Mouse (Mus musculus): ENCODE measurements around the gene Myo1e. TPM values are rescaled to one million over a fixed set of nuclear protein-coding genes. Genes with fewer than 3 reads are reported as not detected.

The Myo1e gene
- total and polyA plus RNA-seq, 3 experiments: 3.9 to 11.3 (median 8.5) TPM

- no peak overlapping the region for H3K4me3 ChIP-seq
- H3K9ac ChIP-seq (ENCODE audit: low read depth, low read length): no peak overlapping the region
- H3K36me3 ChIP-seq (ENCODE audit: control insufficient read depth, insufficient read depth, low read length): peaks cover 6% of the 10 kb centered on the region
- no peaks in the 10 kb centered on the region for H3K79me2 ChIP-seq (replicated peaks; ENCODE audit: control insufficient read depth, insufficient read depth, low read length)
- peak in 1 of 2 experiments; percentile 43 for DNase-seq
- peaks cover 4% of the 10 kb centered on the region; the same call in 1 of the 2 replicates for H3K4me1 ChIP-seq (ENCODE audit: control insufficient read depth, insufficient read depth, low read length)
- TF ChIP-seq EP300 (IDR thresholded peaks at IDR 0.05; ENCODE audit: insufficient read depth, low read depth, low read length) (0 out of 2 replicates have a peak, but pooled peaks have one; percentile 22), POLR2A (IDR thresholded peaks at IDR 0.05; ENCODE audit: insufficient read depth, low read depth, low read length) (no peak)
- H3K27me3 ChIP-seq (ENCODE audit: control insufficient read depth, insufficient read depth, low read length): no peaks in the 10 kb centered on the region
- intact Hi-C loops (cut with DNase I): no loop called here
- no peak overlapping the region for H3K27ac ChIP-seq
- WGBS: 55% methylated on average over 8 of the region's 8 CpGs
Observed at GRCm38 (mm10) chr9:70325880-70326595, 118.9 kb downstream of the Myo1e start.

- WGBS: 69% methylated on average over 5 of the region's 5 CpGs
- no peaks in the 10 kb centered on the region for H3K79me2 ChIP-seq (replicated peaks; ENCODE audit: control insufficient read depth, insufficient read depth, low read length)
- no peak for DNase-seq
- intact Hi-C loops (cut with DNase I): no loop called here
- no peaks in the 10 kb centered on the region for H3K27me3 ChIP-seq (ENCODE audit: control insufficient read depth, insufficient read depth, low read length)
- H3K4me1 ChIP-seq (ENCODE audit: control insufficient read depth, insufficient read depth, low read length): peaks cover 4% of the 10 kb centered on the region; the same call in 1 of the 2 replicates
- TF ChIP-seq CTCF (IDR thresholded peaks at IDR 0.05) (no peak), EP300 (IDR thresholded peaks at IDR 0.05; ENCODE audit: insufficient read depth, low read depth, low read length) (no peak), POLR2A (IDR thresholded peaks at IDR 0.05; ENCODE audit: insufficient read depth, low read depth, low read length) (no peak)
- no peak overlapping the region for H3K4me3 ChIP-seq
- H3K36me3 ChIP-seq (ENCODE audit: control insufficient read depth, insufficient read depth, low read length): peaks cover 6% of the 10 kb centered on the region
- H3K27ac ChIP-seq: no peak overlapping the region
- H3K9ac ChIP-seq (ENCODE audit: low read depth, low read length): no peak overlapping the region
Observed at GRCm38 (mm10) chr9:70328193-70328841, 121.2 kb downstream of the Myo1e start.

GRCm38 (mm10) chr9:70331727-70332335 lies 124.7 kb downstream of the Myo1e start:
- no peak for TF ChIP-seq POLR2A (IDR thresholded peaks at IDR 0.05; ENCODE audit: insufficient read depth, low read depth, low read length)
- H3K27me3 ChIP-seq (ENCODE audit: control insufficient read depth, insufficient read depth, low read length): no peaks in the 10 kb centered on the region
- H3K36me3 ChIP-seq (ENCODE audit: control insufficient read depth, insufficient read depth, low read length): peaks cover 6% of the 10 kb centered on the region
- no peak overlapping the region for H3K4me3 ChIP-seq
- intact Hi-C loops (cut with DNase I): no loop called here
- H3K79me2 ChIP-seq (replicated peaks; ENCODE audit: control insufficient read depth, insufficient read depth, low read length): no peaks in the 10 kb centered on the region
- WGBS: 72% methylated on average over 11 of the region's 11 CpGs
- H3K27ac ChIP-seq: no peak overlapping the region
- peaks cover 4% of the 10 kb centered on the region; the same call in 1 of the 2 replicates for H3K4me1 ChIP-seq (ENCODE audit: control insufficient read depth, insufficient read depth, low read length)
- DNase-seq: no peak
- no peak overlapping the region for H3K9ac ChIP-seq (ENCODE audit: low read depth, low read length)

GRCm38 (mm10) chr9:70338391-70338790 lies 131.2 kb downstream of the Myo1e start:
- Histone ChIP-seq H3K27ac (no peak overlapping the region), H3K79me2 (replicated peaks; ENCODE audit: control insufficient read depth, insufficient read depth, low read length) (no peaks in the 10 kb centered on the region), H3K9ac (ENCODE audit: low read depth, low read length) (no peak overlapping the region), H3K27me3 (ENCODE audit: control insufficient read depth, insufficient read depth, low read length) (no peaks in the 10 kb centered on the region), H3K4me1 (ENCODE audit: control insufficient read depth, insufficient read depth, low read length) (no peaks in the 10 kb centered on the region), H3K4me3 (no peak overlapping the region), H3K36me3 (ENCODE audit: control insufficient read depth, insufficient read depth, low read length) (no peaks in the 10 kb centered on the region)
- DNase-seq: no peak
- 86% methylated on average over 7 of the region's 7 CpGs for WGBS
- intact Hi-C loops (cut with DNase I): no loop called here
- TF ChIP-seq CTCF (IDR thresholded peaks at IDR 0.05) (no peak), POLR2A (IDR thresholded peaks at IDR 0.05; ENCODE audit: insufficient read depth, low read depth, low read length) (no peak), EP300 (IDR thresholded peaks at IDR 0.05; ENCODE audit: insufficient read depth, low read depth, low read length) (no peak)

- Histone ChIP-seq H3K36me3 (ENCODE audit: control insufficient read depth, insufficient read depth, low read length) (no peaks in the 10 kb centered on the region), H3K79me2 (replicated peaks; ENCODE audit: control insufficient read depth, insufficient read depth, low read length) (no peaks in the 10 kb centered on the region), H3K4me3 (no peak overlapping the region), H3K27me3 (ENCODE audit: control insufficient read depth, insufficient read depth, low read length) (no peaks in the 10 kb centered on the region), H3K4me1 (ENCODE audit: control insufficient read depth, insufficient read depth, low read length) (no peaks in the 10 kb centered on the region), H3K9ac (ENCODE audit: low read depth, low read length) (no peak overlapping the region), H3K27ac (no peak overlapping the region)
- intact Hi-C loops (cut with DNase I): no loop called here
- no peak for DNase-seq
- no peak for TF ChIP-seq EP300 (IDR thresholded peaks at IDR 0.05; ENCODE audit: insufficient read depth, low read depth, low read length)
- no peak for TF ChIP-seq CTCF (IDR thresholded peaks at IDR 0.05)
- no peak for TF ChIP-seq POLR2A (IDR thresholded peaks at IDR 0.05; ENCODE audit: insufficient read depth, low read depth, low read length)
Observed at GRCm38 (mm10) chr9:70338894-70339293, 131.7 kb downstream of the Myo1e start.

- intact Hi-C loops (cut with DNase I): no loop called here
- 55% methylated on average over 2 of the region's 2 CpGs for WGBS
- no peak overlapping the region for H3K9ac ChIP-seq (ENCODE audit: low read depth, low read length)
- no peaks in the 10 kb centered on the region for H3K4me1 ChIP-seq (ENCODE audit: control insufficient read depth, insufficient read depth, low read length)
- 0 out of 2 replicates have a peak, but pooled peaks have one; percentile 35 for TF ChIP-seq EP300 (IDR thresholded peaks at IDR 0.05; ENCODE audit: insufficient read depth, low read depth, low read length)
- no peak for TF ChIP-seq CTCF (IDR thresholded peaks at IDR 0.05)
- peak in 1 of 2 experiments; percentile 43 for DNase-seq
- H3K4me3 ChIP-seq: no peak overlapping the region
- no peaks in the 10 kb centered on the region for H3K79me2 ChIP-seq (replicated peaks; ENCODE audit: control insufficient read depth, insufficient read depth, low read length)
- H3K36me3 ChIP-seq (ENCODE audit: control insufficient read depth, insufficient read depth, low read length): peaks cover 3% of the 10 kb centered on the region; the same call in 1 of the 2 replicates
- H3K27ac ChIP-seq: peak overlapping the region; percentile 24; the same call in 1 of the 2 replicates
- no peaks in the 10 kb centered on the region for H3K27me3 ChIP-seq (ENCODE audit: control insufficient read depth, insufficient read depth, low read length)
Observed at GRCm38 (mm10) chr9:70349274-70349673, 142.1 kb downstream of the Myo1e start.
